Mouse (Mus musculus) olfactory bulb, adult 2 months (tissue): ENCODE data around the gene Gm19935.

Experiments used
- CTCF ChIP-seq: fragments of 200-500 bp; IDR thresholded peaks from 2 replicates; pipeline ENCODE4 v1.5.1; 2012; ENCODE audit warnings: low read depth, mild to moderate bottlenecking, low read length, moderate library complexity; ENCODE audit not compliant: insufficient read depth
- POLR2A ChIP-seq: fragments of 200-500 bp; IDR thresholded peaks from 2 replicates; pipeline ENCODE4 v1.6.1; 2012; ENCODE audit warnings: mild to moderate bottlenecking, low read depth, low read length, moderate library complexity; ENCODE audit not compliant: insufficient read depth

DNA sequence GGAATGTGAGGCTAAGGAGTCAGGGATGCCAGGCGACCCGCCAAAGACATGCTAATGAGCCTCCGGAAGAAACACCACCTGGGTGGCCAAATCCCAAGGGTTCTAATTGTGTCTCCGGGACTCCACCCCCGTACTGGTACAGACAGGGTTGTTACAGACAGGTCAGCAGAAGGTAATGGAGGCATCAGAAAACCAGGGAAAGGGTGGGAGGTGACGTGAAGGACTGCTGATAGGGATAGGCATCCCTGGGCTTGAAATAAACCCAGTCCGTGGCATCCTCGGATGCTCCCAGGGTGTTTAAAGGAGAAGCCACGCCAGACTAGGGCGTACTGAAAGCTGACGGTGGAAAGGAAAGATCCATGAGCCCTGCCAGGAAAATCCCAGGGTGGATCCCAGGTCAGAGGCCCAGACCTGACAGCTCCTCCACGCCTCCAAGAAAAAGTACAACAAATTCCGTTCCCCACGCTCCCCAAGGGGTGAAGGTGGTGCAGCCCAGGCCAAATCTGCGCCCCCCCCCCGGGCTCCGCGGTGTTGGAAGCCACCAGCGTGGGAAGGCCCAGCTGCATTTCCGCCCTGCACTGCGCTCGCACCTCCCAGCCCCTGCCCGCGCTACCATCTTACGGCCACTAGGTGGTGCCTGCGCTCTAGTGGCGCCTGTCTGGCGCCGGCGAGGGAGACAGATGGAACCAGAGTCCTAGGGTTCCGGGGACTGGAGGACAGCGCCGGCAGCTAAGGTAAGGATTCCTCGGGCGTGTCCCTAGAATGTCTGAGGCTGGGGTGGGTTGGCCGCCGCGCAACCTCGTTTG lies 11.2 kb upstream of the Gm19935 start, which contains the start of gene Chd9:
- TF ChIP-seq POLR2A (no peak), CTCF (peak; percentile 94)
